Mouse (Mus musculus): ENCODE measurements at regions not wholly inside any gene's neighbourhood (a gene's known extent, or its start where the extent isn't known, plus 50 kb on each side); places are given as distances from the start of the nearest gene placed in this dataset.

DNA sequence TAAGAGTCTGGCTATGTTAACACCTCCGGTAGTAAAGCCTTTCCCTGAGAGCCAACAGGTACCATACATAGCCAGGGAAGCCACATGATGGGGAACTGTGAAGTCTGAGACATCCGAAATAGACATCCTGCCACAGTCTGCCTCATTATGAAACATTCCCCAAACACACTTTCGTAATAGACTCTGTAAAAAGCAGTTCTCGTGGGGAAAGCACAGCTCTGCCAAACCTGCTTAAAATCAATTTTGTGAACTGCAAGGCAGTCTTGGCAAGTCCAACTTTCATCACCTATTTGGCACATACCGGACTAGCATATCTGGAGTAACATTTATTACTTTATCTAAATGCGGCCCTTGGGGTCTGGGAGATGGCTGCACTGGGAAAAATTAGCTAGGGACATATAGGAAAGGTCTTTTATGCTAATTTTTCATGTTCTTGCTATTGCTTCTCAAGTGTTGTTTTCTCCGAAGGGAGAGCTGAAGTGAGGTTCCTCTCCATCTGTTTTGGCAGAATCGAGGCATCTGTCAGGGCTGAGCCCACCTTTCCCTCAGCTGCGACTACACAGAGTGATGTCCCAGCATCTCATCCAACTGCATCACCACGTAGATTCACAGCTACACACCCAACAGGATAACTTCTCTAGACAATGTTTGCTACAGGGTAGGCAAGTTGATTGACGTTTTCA, 86.8 kb upstream of the Phactr1 start:
- no peak for DNase-seq

DNA sequence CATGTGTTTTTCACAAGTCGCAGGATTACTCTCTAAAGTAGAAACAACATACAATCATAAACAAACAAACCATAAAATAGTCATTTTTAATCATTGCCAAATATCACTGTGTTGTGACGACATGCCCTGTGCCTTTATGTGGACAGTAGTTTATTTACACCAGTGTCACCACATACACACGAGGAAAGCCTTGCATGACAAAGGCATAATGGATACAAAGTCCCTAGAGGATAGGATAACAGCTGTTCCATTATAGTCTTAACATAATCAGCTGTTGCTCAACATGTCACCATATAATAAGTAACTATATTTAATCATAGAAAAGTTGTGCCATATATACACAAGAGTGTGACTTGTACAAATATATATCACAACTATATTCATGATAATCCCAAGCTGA, 85.2 kb upstream of the Phactr1 start:
- no peak for DNase-seq

DNA sequence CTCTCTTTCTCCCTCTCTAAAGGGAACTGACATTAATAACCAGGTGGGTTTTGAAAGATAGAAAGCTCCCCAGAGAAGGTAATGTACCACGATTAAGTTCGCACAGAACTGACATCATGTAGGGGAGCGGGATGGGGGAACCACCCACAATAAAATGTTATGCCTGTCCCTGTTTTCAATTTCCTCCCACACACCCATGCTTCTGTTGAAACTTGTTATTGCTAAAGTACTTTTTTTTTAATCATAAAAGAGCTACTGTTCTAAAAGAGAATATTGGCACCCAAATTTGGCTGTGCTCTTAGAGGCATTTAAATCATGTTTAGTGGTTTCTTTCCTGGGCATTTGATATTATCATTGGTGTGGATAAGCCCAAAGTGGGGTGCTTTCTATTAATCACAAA, 82.6 kb upstream of the Phactr1 start:
- DNase-seq, result no peak

GRCm38 (mm10) chr13:42603308-42603707, 77.1 kb upstream of the Phactr1 start:
- no peak for DNase-seq

DNA sequence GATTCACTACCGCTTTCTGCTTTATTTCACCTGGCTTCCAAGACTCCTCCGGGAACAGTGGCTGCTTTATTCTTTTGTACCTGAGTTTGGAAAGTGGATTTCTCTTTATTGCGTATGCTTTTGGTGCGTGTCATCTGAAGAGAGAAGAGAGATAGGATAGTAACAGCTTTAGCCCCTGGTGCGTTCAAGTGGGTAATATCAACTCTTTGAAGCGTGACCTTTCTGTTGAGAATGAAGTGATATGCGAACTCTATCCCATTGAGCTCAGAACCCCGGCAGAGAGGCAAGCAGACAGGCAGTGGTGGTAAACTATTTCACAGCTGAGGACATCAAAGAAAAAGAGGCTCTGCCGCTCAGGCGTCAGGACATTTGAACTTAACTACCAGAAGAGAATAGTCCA, 72.7 kb upstream of the Phactr1 start:
- no peak for DNase-seq

DNA sequence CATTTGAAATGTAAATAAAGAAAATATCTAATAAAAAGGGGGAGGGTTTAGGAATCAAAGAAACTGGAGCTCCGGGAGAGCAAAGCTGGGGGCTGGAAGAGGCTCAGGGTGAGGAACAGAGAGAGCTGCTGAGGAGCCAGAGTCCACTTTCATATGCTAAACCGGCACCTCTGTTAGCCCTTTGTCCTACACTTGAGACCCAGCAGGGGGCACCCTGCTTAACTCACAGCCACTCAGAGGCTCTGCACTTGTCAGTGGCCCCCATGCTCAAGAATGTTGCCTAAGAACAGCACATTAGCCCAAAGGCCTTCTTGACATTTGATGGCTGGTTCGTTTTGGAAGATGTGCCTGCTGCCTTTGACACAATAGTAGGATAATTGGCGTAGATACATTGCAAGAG, 71.5 kb upstream of the Phactr1 start:
- DNase-seq, result peak; percentile 11

- DNase-seq, result no peak
Observed at GRCm38 (mm10) chr13:42613326-42613725, 67.1 kb upstream of the Phactr1 start.

DNA sequence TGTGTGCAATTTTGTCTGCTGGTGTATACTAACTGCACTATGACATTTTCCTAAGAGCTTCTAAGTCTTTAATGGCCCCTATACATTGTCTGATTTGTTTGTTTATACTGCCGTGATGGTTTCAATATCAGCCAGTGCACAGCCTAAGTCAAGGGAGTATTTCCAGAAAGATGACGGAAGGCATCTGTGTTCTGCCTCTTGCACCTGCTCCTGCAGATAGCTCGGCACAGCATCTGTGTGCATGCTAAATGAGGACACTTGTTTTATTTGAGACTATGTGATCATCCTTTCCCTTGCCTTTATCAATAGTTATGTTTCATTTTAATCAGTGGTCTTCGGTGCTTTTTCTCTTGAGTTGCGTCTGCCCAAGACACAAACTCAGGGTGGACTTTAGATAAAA, 64.6 kb upstream of the Phactr1 start:
- DNase-seq, result no peak

GRCm38 (mm10) chr13:42617225-42617624, 63.2 kb upstream of the Phactr1 start:
- DNase-seq, result no peak

DNA sequence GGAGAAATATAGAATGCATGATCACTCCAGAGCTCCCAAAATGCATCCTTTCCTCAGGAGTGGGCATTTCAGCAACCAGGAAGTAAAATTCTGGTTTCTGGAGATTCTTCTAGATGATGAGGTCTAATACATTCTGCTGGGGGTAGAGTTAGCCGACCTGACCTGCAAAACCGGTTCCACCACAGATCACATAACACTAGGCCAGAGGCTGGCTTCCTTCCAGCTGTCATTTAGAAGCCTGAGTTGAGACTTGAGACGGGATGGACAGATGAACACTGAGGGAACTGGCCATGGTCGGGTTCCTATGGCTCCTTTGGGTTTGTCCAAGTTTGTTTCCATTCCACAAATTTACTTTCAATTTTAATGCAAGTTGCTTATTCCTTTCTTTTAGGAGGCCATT, 62.6 kb upstream of the Phactr1 start:
- no peak for DNase-seq

DNA sequence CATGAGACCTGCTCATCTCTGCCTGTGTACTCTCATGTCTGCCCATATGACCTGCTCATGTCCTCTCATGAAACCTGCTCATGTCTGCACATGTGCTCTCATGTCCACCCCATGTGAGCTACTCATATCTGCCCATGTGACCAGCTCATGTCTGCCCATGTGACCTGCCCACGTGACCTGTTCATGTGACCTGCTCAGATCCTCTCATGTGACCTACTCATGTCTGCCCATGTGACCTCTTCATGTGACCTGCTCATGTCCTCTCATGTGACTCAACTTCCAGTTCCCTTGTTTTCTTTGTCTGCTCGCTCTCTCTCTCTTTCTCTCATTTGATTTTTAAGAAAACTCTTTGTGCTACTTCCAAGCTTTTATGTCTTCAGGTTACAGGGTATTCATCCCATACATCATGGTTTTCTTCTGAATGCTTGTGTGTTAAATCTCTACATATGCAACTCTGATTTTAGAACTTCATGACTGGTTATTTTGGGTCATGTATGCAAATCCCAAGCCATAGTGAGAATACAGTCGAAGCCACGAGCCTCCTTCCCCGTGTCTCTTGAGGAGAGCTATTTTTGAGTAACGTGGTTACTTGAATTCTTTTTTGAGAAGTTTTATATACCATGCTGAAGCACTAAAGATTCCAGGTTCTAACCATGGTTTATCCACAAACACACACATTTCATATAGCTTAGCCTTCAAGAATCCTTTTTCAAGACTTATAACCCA, 60.7 kb upstream of the Phactr1 start:
- DNase-seq, result no peak

GRCm38 (mm10) chr13:42623491-42623890, 56.9 kb upstream of the Phactr1 start:
- no peak for DNase-seq
